Mouse (Mus musculus) ES-E14 (cell line): ENCODE results near the gene E2f2. TPM values are rescaled to one million over a fixed set of nuclear protein-coding genes. Genes with fewer than 3 reads are reported as not detected.

Source experiments
- DNase-seq: peaks from one replicate; pipeline ENCODE4 v3.0.0-alpha.2; 2013; ENCODE audit warnings: low read depth, low spot score
- H3K27ac ChIP-seq: 2 replicates; pipeline ENCODE4 v1.5.1; 2012; ENCODE audit warnings: low read depth, mild to moderate bottlenecking, low read length, moderate library complexity, mixed read lengths; ENCODE audit not compliant: poor library complexity, insufficient read depth, severe bottlenecking
- H3K36me3 ChIP-seq: 2 replicates; pipeline ENCODE4 v1.6.1; 2012; ENCODE audit warnings: mild to moderate bottlenecking, low read length, moderate library complexity, mixed read lengths; ENCODE audit not compliant: control insufficient read depth, poor library complexity, insufficient read depth, severe bottlenecking
- H3K4me1 ChIP-seq, 2 experiments: fragments of 150-350 bp in 1 of 2; sonication (generic) in 1 of 2; 2 replicates each; pipeline ENCODE4 v1.6.1; 2012; ENCODE audit warnings: low read length in 2 of 2, mild to moderate bottlenecking in 1 of 2, mixed read lengths in 1 of 2; ENCODE audit not compliant: control insufficient read depth in 2 of 2, insufficient read depth in 2 of 2, poor library complexity in 1 of 2
- H3K4me3 ChIP-seq, 2 experiments: fragments of 150-350 bp in 1 of 2; sonication (generic) in 1 of 2; 2 replicates each; pipeline ENCODE4 v1.5.1; 2012; ENCODE audit warnings: low read length in 2 of 2, low read depth in 1 of 2, mild to moderate bottlenecking in 1 of 2, mixed read lengths in 1 of 2; ENCODE audit not compliant: insufficient read depth in 1 of 2, poor library complexity in 1 of 2, severe bottlenecking in 1 of 2
- H3K9ac ChIP-seq: 2 replicates; pipeline ENCODE4 v1.6.1; 2012; ENCODE audit warnings: low read depth, mild to moderate bottlenecking, low read length, mixed read lengths; ENCODE audit not compliant: poor library complexity, insufficient read depth, severe bottlenecking
- H3K9me3 ChIP-seq: fragments of 150-350 bp; sonication (generic); 2 replicates; pipeline ENCODE4 v1.6.1; 2012; ENCODE audit warnings: low read depth, mild to moderate bottlenecking, low read length; ENCODE audit not compliant: control insufficient read depth, insufficient read depth
- CHD2 ChIP-seq: IDR thresholded peaks from 2 replicates; pipeline ENCODE4 v1.6.1; 2014; ENCODE audit warnings: mild to moderate bottlenecking, low read depth, low read length, inconsistent platforms
- HCFC1 ChIP-seq: IDR thresholded peaks from 2 replicates; pipeline ENCODE4 v1.6.1; 2012; ENCODE audit warnings: low read length, inconsistent platforms, borderline replicate concordance; ENCODE audit not compliant: insufficient read depth
- MAFK ChIP-seq: IDR thresholded peaks from 2 replicates; pipeline ENCODE4 v1.6.1; 2014; ENCODE audit warnings: mild to moderate bottlenecking, low read depth, low read length, inconsistent platforms; ENCODE audit not compliant: insufficient read depth
- ZC3H11A ChIP-seq: IDR thresholded peaks from 2 replicates; pipeline ENCODE4 v1.6.1; 2012; ENCODE audit warnings: low read depth, mild to moderate bottlenecking, inconsistent platforms, low read length, borderline replicate concordance
- ZNF384 ChIP-seq: IDR thresholded peaks from 2 replicates; pipeline ENCODE4 v1.6.1; 2012; ENCODE audit warnings: low read depth, low read length, inconsistent platforms
- in situ Hi-C, 2 experiments: fragments of 600-800 bp; cut with MboI; formaldehyde crosslinking; loops; one replicate each; pipeline ENCODE4 v1.15.1; 2025; ENCODE audit warnings: low sequenced_read_pairs in 2 of 2, inconsistent platforms in 1 of 2; ENCODE audit not compliant: unreplicated experiment in 2 of 2
- total RNA-seq: library from RNA; depleted of rRNA; stranded (reverse); fragments of 300-350 nt; gene quantifications from 2 replicates; pipeline ENCODE4 v1.2.3, GENCODE M21; 2012

The E2f2 gene
- total RNA-seq, 1 experiment, result 7.5 TPM

DNA sequence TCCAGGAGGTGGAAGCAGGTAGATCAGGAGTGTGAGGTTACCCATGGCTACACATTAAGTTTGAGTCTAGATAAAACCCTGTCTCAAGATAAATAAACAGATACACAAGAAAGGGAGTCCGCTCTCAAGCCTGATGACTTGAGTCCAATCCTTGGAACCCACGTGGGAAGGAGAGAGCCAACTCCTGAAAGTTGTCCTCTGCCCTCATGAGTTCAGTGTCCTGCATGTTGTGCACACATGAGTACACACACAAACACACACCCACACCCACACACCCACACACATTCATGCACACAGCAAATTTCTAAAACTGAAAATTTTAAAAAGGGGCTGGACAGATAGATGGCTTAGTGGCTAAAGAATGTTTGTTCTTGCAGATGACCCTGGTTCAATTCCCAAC is 32.6 kb downstream of the E2f2 start:
- Histone ChIP-seq H3K9ac (no peak overlapping the region), H3K4me1 (peaks cover 2 to 6% of the 10 kb centered on the region in 2 experiments; a peak in 3 of 4 replicates), H3K4me3 (no peak overlapping the region), H3K27ac (no peak overlapping the region), H3K9me3 (no peaks in the 10 kb centered on the region), H3K36me3 (peaks cover 2% of the 10 kb centered on the region; the same call in 1 of the 2 replicates)
- TF ChIP-seq CHD2, result no peak
- no peak for TF ChIP-seq MAFK
- TF ChIP-seq HCFC1, result no peak
- TF ChIP-seq ZNF384, result no peak
- no peak for TF ChIP-seq ZC3H11A
- in situ Hi-C loops, result no loop called here
- no peak for DNase-seq

DNA sequence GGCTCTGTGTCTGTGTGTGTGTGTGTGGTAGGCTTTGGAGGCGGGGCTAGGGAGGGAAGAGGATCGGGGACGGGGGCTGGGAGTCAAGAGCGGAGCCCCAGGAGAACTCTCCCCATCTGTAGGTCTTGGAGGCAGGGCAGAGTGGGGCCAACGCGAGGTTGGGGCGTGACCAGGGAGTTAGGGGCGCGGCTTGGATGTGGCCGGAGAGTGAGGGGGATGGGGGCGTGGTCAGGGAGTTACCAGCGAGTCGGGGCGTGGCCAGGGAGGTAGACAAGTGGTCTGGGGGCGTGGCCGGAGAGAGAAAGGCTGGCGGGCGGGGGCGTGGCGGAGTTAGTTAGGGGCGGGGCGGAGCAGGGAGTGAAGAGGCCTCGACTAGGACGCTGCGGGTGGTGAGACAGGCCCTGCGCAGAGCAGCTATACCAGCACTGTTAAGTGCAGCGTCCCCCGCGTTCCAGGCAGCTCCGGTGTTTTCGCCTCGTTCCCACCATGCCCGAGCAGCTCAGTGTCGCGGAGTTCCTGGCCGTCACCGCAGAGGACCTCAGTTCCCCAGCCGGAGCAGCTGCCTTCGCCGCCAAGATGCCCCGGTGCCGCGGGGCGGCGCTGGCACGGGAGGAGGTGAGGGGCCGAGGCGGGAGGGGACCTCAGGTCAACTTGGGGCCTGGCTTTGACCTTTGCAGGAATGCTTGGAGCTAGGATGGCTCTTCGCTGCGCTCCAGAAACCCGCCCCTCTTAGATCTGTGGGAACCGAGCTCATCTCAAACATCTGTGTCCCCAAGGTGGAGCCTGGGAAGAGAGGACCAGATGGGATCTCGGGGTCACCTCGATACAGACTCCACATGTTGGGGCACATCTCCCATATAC is 34.1 kb downstream of the E2f2 start, which contains the start of gene Asap3:
TSS of gene Asap3 (plus strand) at position 333 of the 861 bp plus-strand sequence.
- Histone ChIP-seq H3K4me3 (peak within 1 kb of the TSS; percentile 73 to 86), H3K9ac (peak within 1 kb of the TSS; percentile 70), H3K4me1 (peaks cover 2 to 4% of the 10 kb centered on the region in 2 experiments; a peak in 3 of 4 replicates), H3K36me3 (peaks cover 9% of the 10 kb centered on the region; the same call in 1 of the 2 replicates), H3K27ac (peak within 1 kb of the TSS; percentile 41), H3K9me3 (no peaks in the 10 kb centered on the region)
- in situ Hi-C loops, result no loop called here
- peak; percentile 95 for DNase-seq
- no peak for TF ChIP-seq CHD2
- TF ChIP-seq ZC3H11A, result no peak
- no peak for TF ChIP-seq ZNF384
- no peak; the same call in 1 of the 2 replicates for TF ChIP-seq HCFC1
- no peak for TF ChIP-seq MAFK

DNA sequence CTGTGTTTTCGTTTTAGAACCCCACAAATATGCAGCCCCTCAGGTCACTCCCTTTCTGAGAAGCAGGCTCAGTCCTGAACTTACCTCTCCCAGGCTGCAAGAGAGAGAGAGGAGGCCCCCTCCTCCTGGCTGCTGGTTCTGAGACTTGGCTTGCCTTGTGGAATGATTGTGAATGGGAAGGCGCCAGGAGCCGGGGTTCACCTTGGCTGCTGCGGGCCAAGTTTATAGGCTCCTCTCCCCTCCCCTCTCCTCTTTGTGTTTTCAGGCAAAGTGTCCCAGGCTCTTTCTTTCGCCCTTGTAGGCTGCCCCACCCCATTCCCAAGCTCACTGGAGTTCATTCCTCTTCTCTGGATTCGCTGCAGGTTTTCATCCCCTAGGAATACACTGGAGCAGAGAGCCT is 34.7 kb downstream of the E2f2 start:
- in situ Hi-C loops, result no loop called here
- H3K36me3 ChIP-seq, result peaks cover 9% of the 10 kb centered on the region; the same call in 1 of the 2 replicates
- DNase-seq, result no peak
- H3K4me1 ChIP-seq, result peaks cover 2 to 4% of the 10 kb centered on the region in 2 experiments; a peak in 3 of 4 replicates
- peak overlapping the region; percentile 73 to 86 for H3K4me3 ChIP-seq
- no peaks in the 10 kb centered on the region for H3K9me3 ChIP-seq
- H3K9ac ChIP-seq, result peak overlapping the region; percentile 70
- peak overlapping the region; percentile 41; the same call in 1 of the 2 replicates for H3K27ac ChIP-seq
- TF ChIP-seq ZC3H11A, result no peak
- no peak for TF ChIP-seq HCFC1
- TF ChIP-seq MAFK, result no peak
- no peak for TF ChIP-seq CHD2
- TF ChIP-seq ZNF384, result no peak

DNA sequence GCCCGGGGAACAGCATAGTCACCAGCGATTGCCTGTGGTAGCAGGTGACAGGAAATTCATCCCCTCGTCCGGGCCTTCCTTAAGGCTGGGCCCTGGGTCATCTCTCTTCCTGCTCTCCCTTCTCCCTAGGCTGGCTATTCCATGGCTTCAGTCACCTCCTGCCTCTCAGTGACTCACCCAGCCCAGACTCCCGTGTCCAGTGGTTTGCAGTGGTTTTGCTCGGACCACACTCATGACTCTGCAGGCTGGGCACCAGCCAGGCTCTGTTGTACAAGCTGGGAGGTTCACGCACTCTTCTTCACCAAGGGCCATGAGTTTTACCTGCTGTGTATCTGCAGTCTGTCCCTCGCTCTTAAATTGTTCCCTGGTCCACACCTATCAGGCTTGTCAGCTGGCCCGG is 38.7 kb downstream of the E2f2 start:
- Histone ChIP-seq H3K27ac (no peak overlapping the region), H3K9me3 (no peaks in the 10 kb centered on the region), H3K4me3 (no peak overlapping the region), H3K9ac (no peak overlapping the region), H3K36me3 (peaks cover 11% of the 10 kb centered on the region; the same call in 1 of the 2 replicates), H3K4me1 (peaks cover 2 to 4% of the 10 kb centered on the region in 2 experiments; a peak in 3 of 4 replicates)
- in situ Hi-C loops, result no loop called here
- TF ChIP-seq ZC3H11A, result no peak
- no peak for TF ChIP-seq HCFC1
- no peak for TF ChIP-seq MAFK
- TF ChIP-seq CHD2, result no peak
- no peak for TF ChIP-seq ZNF384
- DNase-seq, result no peak
